Mouse (Mus musculus): ENCODE measurements around the gene Pla2g3.

The Pla2g3 gene

GRCm38 (mm10) chr11:3494857-3495256, 6.8 kb downstream of the Pla2g3 start:
- DNase-seq (ENCODE audit: low spot score in 2 of 2) = no peak

DNA sequence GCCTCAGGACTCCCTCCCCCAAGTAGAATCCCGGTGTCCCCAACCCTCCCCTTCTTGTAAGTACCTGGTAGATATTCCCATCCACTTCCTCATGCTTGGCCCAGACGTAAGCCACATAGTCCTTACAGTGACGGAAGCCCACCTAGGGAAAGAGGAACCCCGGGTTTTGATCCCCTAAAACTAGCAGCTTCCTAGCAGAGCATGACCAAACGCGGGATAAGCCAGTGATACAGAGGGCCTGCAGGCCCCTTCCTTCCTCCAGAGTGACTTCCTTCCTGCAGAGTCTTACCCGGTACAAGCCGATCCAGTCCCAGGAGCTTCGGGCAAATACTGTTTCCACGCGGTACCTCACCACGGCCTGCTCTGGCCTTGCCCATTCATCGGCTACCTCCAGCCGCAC, 7.4 kb downstream of the Pla2g3 start:
- DNase-seq (ENCODE audit: low spot score in 2 of 2) = no peak

- no peak for DNase-seq (ENCODE audit: low spot score in 2 of 2)
These were observed 8.7 kb downstream of the Pla2g3 start for GRCm38 (mm10) chr11:3496756-3497155.

DNA sequence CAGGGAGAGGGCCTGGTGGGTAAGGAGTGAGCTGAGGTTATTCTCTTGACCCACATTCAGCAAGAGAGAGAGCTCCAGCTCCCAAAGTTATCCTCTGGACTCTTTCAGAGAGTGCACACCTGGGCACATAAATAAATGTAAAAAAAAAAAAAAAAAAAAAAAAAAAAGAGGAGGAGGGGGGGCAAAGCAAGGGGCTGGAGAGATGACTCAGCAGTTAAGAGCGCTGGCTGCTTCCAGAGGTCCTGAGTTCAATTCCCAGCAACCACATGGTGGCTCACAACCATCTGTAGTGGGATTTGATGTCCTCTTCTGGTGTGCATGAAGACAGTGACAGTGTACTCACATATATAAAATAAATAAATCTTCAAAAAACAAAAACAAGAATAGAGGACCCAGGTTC, 9.2 kb downstream of the Pla2g3 start:
- DNase-seq (ENCODE audit: low spot score in 2 of 2) = no peak

DNA sequence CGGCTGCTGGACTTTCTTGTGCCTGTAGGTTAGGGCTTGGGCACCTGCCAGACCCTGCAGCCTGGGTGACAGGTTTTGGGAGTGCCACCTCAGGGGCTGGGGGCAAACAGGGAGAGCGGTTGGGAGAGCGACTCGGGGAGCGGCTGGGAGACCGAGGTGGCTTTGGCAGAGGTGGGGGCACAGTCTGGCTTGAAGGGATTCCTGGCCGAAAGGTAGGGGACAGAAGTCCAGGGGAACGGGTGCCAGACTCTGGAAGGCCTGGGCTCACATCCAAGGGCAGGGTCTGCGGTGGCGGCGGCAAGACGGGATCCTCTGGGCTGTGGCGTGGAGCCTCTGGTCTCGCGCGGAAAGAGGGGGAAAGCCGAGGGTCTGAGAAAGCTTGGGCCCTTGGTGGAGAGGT, 14.0 kb downstream of the Pla2g3 start:
- no peak for DNase-seq (ENCODE audit: low spot score in 2 of 2)

- DNase-seq (ENCODE audit: low spot score in 2 of 2) = no peak
These were observed 14.5 kb downstream of the Pla2g3 start for GRCm38 (mm10) chr11:3502459-3503072.

DNA sequence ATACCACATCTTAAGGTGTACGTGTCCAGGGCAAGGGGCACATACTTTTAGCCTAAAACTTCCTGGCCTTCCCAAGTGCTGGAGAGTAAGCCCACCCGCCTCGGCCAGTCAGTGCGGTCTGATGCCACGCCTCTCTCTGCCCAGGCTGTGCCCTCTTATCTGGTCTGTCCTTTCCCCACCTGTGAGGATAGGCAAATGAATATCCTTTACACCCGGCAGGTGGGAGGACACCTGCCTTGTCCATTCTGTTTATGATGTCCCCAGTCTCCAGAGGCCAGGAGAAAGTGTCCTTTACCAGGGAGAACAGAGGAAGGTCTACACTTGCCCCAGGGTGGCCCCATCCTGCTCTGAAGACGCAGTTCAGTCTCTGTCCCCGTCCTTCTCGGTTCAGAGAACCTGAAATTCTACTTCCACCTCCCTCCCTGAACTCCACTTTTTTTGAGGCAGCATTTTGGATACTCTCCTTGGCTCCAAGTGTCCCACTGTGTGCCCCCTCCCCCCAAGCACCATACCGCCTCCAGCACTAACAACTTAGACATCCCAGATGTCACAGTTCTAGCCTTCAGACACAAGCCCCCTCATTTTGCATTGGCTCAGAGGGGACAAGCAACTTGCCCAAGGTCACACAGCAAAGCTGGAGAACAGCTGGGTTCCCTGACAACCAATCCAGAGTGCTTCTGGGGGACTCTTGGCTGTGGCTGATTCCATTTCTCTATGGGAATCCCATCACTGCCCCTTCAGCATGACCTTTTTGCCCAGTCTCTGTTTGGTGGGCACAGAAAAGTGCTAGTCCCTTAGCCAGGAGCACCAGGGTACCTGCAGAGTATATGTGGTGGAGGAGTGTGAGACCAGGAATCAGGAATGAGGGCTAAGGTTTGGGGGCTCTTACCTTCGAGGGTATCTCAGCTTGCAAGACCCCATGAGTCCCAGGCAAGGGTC, 15.9 kb downstream of the Pla2g3 start:
- DNase-seq (ENCODE audit: low spot score in 2 of 2) = no peak

GRCm38 (mm10) chr11:3508226-3508625, 20.1 kb downstream of the Pla2g3 start:
- DNase-seq (ENCODE audit: low spot score in 2 of 2) = no peak

DNA sequence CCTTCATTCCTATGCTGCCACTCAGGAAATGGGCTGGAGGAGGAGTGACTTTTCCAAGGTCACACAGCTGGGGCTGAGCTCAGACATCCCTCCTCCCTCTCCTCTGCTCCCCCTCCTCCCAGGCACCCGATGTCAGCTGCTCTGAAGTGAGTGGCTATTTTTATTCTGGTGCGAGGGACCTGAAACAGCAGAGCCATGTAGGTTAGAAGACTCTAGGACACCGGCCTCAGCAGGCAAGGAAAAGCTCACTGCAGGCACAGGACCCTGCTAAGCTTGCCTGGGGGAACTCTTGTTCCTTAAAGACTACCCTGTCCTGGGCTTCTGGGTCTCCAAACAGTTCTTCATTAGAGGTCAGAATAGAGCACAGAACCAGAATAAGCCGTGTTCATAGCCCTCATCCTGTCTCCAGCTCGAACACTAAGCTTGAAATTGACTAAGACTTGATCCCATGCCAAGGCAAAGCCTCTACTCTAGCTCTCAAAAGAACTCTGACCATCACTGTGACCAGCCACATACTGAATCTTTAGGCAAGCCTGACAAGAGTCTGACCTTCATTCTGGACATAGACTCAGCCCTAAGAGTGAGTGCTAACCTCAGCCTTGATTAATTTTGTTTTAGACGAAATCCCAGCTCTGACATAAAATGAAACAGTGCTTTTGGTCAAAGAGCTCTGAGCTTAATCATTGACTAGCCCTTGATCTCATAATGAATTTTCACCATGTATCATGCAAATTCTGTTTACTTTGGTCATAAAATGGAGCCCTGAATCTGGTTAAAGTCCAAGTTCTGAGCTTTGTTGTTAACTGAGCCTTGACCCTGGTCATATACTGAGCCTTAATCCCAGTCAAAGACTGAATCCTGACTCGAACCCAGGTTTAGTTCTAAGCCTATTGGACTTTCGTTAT, 21.3 kb downstream of the Pla2g3 start:
- no peak for DNase-seq (ENCODE audit: low spot score in 2 of 2)

- DNase-seq (ENCODE audit: low spot score in 2 of 2) = no peak
These were observed 22.2 kb downstream of the Pla2g3 start for GRCm38 (mm10) chr11:3510321-3510720.

- DNase-seq (ENCODE audit: low spot score in 2 of 2) = no peak
These were observed 25.2 kb downstream of the Pla2g3 start for GRCm38 (mm10) chr11:3513291-3513690.

- peak; percentile 74 to 83 for DNase-seq (ENCODE audit: low spot score in 2 of 2)
These were observed 26.5 kb downstream of the Pla2g3 start, which contains the start of gene Selenom for GRCm38 (mm10) chr11:3514529-3515054. Selenom (plus strand) TSS chr11:3514684.

DNA sequence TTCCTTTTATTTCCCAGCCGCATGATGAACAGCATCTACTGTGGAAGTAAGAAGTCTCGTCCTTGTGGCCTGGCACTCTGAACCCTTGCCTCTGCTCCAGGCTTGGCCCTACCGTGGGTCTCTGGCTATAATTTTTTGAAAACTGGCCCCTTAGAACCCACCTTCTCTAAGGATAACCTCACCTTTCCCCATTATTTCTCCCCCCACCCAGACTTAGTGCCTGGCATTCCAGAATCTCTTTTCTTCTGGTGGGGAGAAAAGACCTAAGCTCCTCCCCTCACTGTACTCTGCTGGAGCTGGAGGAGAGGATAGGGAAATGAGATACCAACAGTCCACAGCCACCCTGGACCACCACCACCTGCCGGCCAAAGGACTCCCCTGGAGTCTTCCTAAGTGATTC, 27.1 kb downstream of the Pla2g3 start:
- DNase-seq (ENCODE audit: low spot score in 2 of 2) = no peak

- DNase-seq (ENCODE audit: low spot score in 2 of 2) = no peak
These were observed 27.6 kb downstream of the Pla2g3 start for GRCm38 (mm10) chr11:3515637-3516036.

DNA sequence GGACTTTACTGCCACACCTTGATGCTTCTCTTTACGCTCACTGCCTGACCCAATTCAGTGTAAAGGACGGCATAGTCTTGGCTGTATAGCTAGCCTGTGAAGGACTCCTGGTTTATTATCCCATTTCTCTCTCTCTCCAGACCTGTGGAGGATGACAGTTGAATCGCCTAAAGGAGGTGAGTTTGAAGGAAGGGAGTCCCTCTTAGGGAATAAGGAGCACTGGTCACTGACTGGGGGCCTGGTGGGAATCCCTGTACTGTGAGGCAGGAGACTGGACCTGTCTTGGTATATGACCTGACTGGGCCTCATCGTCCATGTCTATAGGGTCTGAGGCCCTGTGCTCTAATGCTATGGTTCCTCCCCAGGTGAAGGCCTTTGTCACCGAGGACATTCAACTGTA, 28.0 kb downstream of the Pla2g3 start:
- no peak for DNase-seq (ENCODE audit: low spot score in 2 of 2)

DNA sequence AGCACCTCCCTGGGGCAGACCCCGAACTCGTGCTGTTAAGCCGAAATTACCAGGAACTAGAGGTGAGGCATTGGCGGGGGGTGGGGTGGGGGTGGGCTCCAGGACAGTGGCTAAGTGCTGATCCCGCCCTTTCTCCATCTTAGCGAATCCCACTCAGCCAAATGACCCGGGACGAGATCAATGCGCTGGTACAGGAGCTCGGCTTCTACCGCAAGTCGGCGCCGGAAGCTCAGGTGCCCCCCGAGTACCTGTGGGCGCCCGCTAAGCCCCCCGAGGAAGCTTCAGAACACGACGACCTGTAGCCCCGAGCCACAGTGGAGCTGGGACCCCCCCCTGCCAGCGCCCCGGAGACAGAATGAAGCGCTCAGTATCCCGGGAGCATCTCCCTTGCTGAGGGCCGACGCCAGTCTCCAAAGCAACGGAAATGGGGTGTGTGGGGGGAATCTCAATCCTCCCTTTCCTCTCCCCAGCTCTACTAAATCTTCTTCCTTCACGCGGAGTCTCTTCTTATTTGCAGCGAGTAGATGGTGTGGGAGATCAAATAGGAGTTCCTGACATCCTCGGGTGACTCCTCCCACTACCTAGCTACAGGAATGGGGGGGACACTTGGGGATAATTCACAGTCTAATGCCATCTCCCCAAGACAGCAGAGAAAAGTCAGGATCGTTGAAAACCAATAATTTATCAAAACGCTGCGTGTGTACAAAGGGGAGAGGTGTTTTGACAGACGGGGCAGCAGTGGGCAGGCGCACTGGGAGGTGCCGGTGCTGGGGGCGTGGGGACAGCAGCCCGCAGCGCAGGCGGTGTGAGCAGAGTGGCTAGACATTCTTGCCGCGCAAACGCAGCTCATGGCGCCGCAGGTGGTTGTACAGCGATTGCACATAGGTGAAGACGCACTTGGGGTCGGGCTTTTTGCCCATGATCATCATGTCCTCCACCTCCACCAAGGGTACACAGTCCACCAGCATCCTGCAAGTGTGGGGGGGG, 29.1 kb downstream of the Pla2g3 start:
- peak in 1 of 2 experiments; percentile 38 for DNase-seq (ENCODE audit: low spot score in 2 of 2)

DNA sequence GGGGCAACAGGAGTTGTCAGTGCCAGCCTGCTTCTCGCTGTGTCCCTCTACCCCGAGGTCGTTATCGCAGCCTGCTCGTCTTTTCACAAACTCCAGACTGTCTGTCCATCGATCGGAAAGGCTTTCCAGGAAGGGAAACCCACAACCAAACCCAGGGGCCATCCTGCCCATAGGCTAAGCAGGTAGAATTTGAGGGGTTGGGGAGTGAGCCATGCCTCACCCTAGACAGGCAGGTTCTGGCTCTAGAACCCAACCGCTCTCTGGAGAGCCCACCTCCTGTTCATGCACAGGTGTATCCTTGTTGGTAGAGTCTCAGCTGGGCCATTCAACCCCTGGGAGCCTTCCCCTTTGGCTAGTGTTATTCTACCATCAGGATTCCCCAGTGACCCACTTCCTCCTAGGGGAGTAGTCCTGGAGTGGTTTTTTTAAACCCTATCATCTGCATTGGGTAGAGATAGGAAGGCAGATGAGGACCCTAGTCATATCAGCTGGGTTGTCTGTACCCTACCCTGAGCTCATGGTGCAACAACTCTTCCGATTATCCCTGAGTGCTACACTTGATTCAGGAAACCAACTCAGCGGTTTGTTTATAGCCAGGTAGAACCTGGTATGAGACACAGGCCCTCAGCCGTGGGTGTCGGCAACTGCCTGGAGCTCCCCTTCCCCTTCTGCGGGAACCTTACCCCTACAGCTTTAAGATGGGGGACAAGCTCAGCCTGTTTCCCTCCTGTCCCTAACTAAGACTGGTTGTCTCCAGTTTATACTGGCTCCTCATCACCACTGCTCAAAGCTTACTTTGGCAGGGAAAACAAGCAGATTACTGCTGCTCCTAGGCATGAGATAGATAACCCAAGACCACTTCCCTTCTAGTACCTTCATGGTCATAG, 30.0 kb downstream of the Pla2g3 start:
- DNase-seq (ENCODE audit: low spot score in 2 of 2) = no peak

GRCm38 (mm10) chr11:3519051-3519726, 31.1 kb downstream of the Pla2g3 start:
- no peak for DNase-seq (ENCODE audit: low spot score in 2 of 2)
